ENCODE assay signal across 16 mouse cellular contexts in the genomic region with DNA sequence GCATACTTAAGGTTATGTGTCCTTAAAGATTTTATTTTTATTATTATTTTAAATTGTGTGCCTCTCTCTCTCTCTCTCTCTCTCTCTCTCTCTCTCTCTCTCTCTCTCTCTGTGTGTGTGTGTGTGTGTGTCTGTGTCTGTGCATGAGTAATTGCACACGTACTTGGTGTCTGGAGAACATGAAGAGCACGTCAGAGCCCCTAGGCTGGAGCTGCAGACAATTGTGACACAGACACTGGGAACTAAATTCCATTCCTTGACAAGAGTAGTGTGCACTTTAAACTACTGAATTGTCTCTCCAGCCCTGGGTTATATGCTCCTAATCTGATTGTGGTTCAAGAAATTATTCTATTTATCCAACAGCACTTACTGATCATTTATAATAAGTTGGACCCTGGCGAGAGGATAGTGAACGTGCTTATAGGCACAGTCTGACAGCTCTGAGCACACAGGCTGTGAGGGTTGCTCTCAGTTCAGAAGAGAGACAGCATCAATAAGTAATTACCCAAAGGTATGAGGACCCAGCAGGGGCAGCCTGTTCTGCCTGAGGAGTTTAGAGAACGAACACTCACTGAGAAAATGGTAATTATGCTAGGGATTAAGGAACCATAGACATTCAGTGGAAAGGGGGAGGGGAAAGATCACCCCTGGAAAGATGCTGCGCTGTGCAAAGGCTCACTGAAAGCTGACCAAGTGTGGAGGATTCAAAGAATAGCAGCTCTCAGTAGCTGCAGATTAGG. TPM values are rescaled to one million over a fixed set of nuclear protein-coding genes. Genes with fewer than 3 reads are reported as not detected.
DNase-seq lines count a peak whose midpoint lies in the region; ATAC-seq lines count a peak whose summit lies in the region.
"Had no signal": no experiment of that assay in that cellular context is flagged by ENCODE, and none has a peak within 500 bp of the region (broad histone marks: within the 10 kb centered on the region; RNA-seq: fewer than 3 reads in every experiment).

No protein-coding gene starts in this region.

- no peak overlapping the region for H3K4me2 ChIP-seq in forebrain, embryonic 13.5 days
- no peak overlapping the region for H3K4me2 ChIP-seq in neural tube, embryonic 15.5 days
- H3K4me2 ChIP-seq: embryonic facial prominence, embryonic 12.5 days; heart, embryonic 12.5 days; limb, embryonic 15.5 days had no signal

- DNase-seq in embryo, embryonic 10 days (ENCODE audit: low spot score) = peak; percentile 18
- peak; percentile 55 for DNase-seq in midbrain, embryonic 10.5 days (ENCODE audit: low spot score)
- DNase-seq in frontal cortex, postnatal 10 days (ENCODE audit: low spot score in 2 of 2) = no peak
- no peak for DNase-seq in heart, postnatal 36 days
- DNase-seq in adrenal gland, postnatal 10 days = no peak
- DNase-seq: cerebellum, adult 2 months; gastrocnemius, postnatal 36 days; kidney, adult 9 months; lung, adult 2 months had no signal

- H3K36me3 ChIP-seq in forebrain, embryonic 13.5 days (ENCODE audit: poor library complexity, severe bottlenecking) = no peaks in the 10 kb centered on the region
- H3K36me3 ChIP-seq in midbrain, embryonic 10.5 days = no peaks in the 10 kb centered on the region
- H3K36me3 ChIP-seq in neural tube, embryonic 15.5 days = no peaks in the 10 kb centered on the region
- H3K36me3 ChIP-seq: embryonic facial prominence, embryonic 12.5 days; heart, embryonic 12.5 days; limb, embryonic 15.5 days had no signal

- H3K27me3 ChIP-seq in forebrain, embryonic 13.5 days = no peaks in the 10 kb centered on the region
- H3K27me3 ChIP-seq in midbrain, embryonic 10.5 days (ENCODE audit: low read depth, poor library complexity, severe bottlenecking) = peaks cover 61% of the 10 kb centered on the region
- no peaks in the 10 kb centered on the region for H3K27me3 ChIP-seq in neural tube, embryonic 15.5 days (replicated peaks)
- H3K27me3 ChIP-seq: embryonic facial prominence, embryonic 12.5 days; heart, embryonic 12.5 days had no signal

- no peak overlapping the region; the same call in 1 of the 2 replicates for H3K27ac ChIP-seq in forebrain, embryonic 13.5 days
- peak overlapping the region; percentile 76 for H3K27ac ChIP-seq in midbrain, embryonic 10.5 days (replicated peaks)
- no peak overlapping the region for H3K27ac ChIP-seq in neural tube, embryonic 15.5 days (replicated peaks)
- H3K27ac ChIP-seq: embryonic facial prominence, embryonic 12.5 days; layer of hippocampus, adult 2 months; limb, embryonic 15.5 days had no signal

- no peak overlapping the region for H3K4me3 ChIP-seq in forebrain, embryonic 13.5 days
- no peak overlapping the region for H3K4me3 ChIP-seq in midbrain, embryonic 10.5 days
- H3K4me3 ChIP-seq in neural tube, embryonic 15.5 days (replicated peaks) = no peak overlapping the region
- H3K4me3 ChIP-seq: embryonic facial prominence, embryonic 12.5 days; heart, embryonic 12.5 days; layer of hippocampus, adult 2 months; limb, embryonic 15.5 days had no signal

- H3K9me3 ChIP-seq in forebrain, embryonic 13.5 days (replicated peaks) = no peaks in the 10 kb centered on the region
- no peaks in the 10 kb centered on the region for H3K9me3 ChIP-seq in midbrain, embryonic 10.5 days (replicated peaks)
- H3K9me3 ChIP-seq in neural tube, embryonic 15.5 days (replicated peaks) = no peaks in the 10 kb centered on the region
- H3K9me3 ChIP-seq: embryonic facial prominence, embryonic 12.5 days; heart, embryonic 12.5 days; limb, embryonic 15.5 days had no signal

- peak; percentile 63; the same call in 1 of the 2 replicates for ATAC-seq in forebrain, embryonic 13.5 days
- ATAC-seq in neural tube, embryonic 15.5 days (ENCODE audit: low FRiP score) = peak; percentile 50; the same call in 1 of the 2 replicates
- ATAC-seq: CD4-positive, CD25-positive, alpha-beta regulatory T cell, adult 4 months had no signal

- WGBS in forebrain, embryonic 13.5 days = 24% methylated on average over 6 of the region's 6 CpGs
- WGBS in midbrain, embryonic 10.5 days = 26% methylated on average over 6 of the region's 6 CpGs
- 39% methylated on average over 6 of the region's 6 CpGs for whole genome bisulfite sequencing in neural tube, embryonic 15.5 days

- intact Hi-C loops in heart, postnatal 36 days (cut with DNase I) = no loop called here

- H3K4me1 ChIP-seq in forebrain, embryonic 13.5 days = 0 out of 2 replicates have a peak, but pooled peaks cover 6% of the 10 kb centered on the region
- H3K4me1 ChIP-seq in midbrain, embryonic 10.5 days = peaks cover 19% of the 10 kb centered on the region
- no peaks in the 10 kb centered on the region for H3K4me1 ChIP-seq in neural tube, embryonic 15.5 days
- H3K4me1 ChIP-seq: embryonic facial prominence, embryonic 12.5 days; heart, embryonic 12.5 days; limb, embryonic 15.5 days had no signal

- no peak overlapping the region for H3K9ac ChIP-seq in forebrain, embryonic 13.5 days
- no peak overlapping the region for H3K9ac ChIP-seq in neural tube, embryonic 15.5 days (replicated peaks)
- H3K9ac ChIP-seq: embryonic facial prominence, embryonic 12.5 days; heart, embryonic 12.5 days; limb, embryonic 15.5 days had no signal

RNA-seq across cellular contexts. Expression of a gene that starts 28.2 kb away (rescaled TPM):
- 87.4 and 96.7 TPM in 2 replicates for polyA plus RNA-seq in forebrain, embryonic 13.5 days (2015; fragmentation: Nextera tagmentation; extraction: Ambion mirVana)
- polyA plus RNA-seq in midbrain, embryonic 10.5 days (2016; fragmentation: Nextera tagmentation; extraction: Ambion mirVana) = 136 and 139 TPM in 2 replicates
- polyA plus RNA-seq in neural tube, embryonic 15.5 days (2015; fragmentation: Nextera tagmentation; extraction: Ambion mirVana) = 158 and 163 TPM in 2 replicates
- total RNA-seq in heart, postnatal 36 days (2021) = 1,000 to 10,000 TPM; 1,112 to 1,227 TPM
- total RNA-seq in adrenal gland, postnatal 10 days (2021) = 100 to 1,000 TPM; 522 to 573 TPM

Comparison
In these comparisons a context has a peak if more than half of its experiments do, and no peak if none do; other contexts are left out.
1. DNase-seq: peak in embryo, embryonic 10 days (single experiment) and midbrain, embryonic 10.5 days (single experiment); none in frontal cortex, postnatal 10 days (0 of 2), heart, postnatal 36 days (0 of 2) and adrenal gland, postnatal 10 days (single experiment).